Mouse (Mus musculus): ENCODE results near the gene Rad51b.
A peak's percentile ranks its signal among the peaks of the same experiment; 100 is the strongest.
"Not testable (repeated sequence)": the region's sequence is repeated elsewhere in the genome, so short reads cannot be mapped to it uniquely, and the experiment has no call there.

The Rad51b gene

DNA sequence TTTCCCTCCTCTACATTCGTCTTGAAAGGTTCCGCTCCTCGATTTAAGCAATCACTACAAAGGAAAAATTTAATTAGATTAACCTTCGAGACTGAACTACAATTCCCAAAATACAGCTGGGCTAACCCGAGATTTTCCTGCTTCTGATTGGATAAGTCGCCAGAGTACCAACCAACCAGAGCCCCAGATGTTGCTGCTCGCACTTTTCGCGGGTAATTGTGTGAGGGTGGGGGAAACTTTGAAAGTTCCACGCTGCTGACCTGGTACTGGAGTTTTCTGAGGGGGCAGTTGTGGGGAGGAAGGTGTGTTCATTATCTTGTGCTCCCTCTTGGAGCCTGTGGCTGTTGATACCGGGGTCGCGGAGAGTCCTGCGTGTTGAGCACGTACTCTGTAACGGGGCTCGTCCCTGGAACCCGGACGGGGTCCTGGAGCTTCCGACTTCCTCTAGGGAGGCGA lies at the start of gene Rad51b:
Rad51b (plus strand) TSS at position 162 of the 456 bp plus-strand sequence.
- DNase-seq (ENCODE audit: low spot score in 2 of 2), result peak; percentile 29 to 52

DNA sequence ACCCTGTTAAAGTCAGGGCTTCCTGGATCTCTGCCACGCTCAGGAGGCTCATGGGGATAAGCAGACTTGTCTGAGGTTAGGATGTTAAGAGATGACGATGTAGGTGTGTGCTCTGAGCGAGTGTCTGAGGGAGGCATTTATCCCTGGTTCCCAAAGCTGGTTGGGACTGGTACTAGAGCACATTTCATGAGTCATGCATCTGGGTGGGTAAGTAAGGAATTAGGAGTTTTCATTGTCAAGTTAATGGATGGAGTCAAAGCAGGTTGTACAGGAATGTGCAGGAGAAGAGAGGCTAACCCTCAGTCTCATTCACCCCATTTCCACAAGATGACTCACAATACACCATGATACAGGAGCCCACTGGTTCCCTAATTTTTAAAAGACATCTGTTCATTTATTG lies 49.0 kb upstream of the Rad51b start:
- no peak for DNase-seq (ENCODE audit: low spot score in 2 of 2)

DNA sequence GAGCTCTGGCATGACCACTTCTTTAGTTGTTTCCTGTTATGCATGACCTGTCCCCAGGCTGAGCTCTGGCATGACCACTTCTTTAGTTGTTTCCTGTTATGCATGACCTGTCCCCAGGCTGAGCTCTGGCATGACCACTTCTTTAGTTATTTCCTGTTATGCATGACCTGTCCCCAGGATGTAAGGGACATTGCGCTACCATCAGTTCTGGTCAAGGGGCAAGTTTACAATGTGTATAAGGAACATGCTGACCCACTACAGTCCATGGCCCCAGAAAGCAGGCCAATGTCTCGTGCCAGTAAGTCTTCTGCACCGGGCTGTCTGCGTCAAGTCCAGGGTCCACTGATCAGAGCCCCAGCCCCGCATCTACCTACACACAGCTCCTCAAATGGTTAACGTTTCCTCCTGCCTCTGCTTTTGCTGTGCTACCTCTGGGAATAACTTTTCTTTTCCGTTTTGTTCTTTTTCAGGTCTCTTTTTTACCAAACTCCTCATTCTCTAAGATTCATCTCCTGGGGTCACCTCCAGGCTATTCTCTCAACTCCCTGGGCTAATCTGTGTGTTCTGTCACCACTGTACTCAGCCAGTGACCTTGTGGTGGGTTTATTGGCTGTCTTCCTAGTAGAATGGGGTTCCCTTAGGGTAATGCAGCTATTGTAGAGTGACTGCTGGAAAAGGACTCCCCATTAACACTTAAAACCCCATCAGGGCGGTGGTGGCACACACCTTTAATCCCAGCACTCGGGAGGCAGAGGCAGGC lies 43.6 kb upstream of the Rad51b start:
- no peak for DNase-seq (ENCODE audit: low spot score in 2 of 2)

DNA sequence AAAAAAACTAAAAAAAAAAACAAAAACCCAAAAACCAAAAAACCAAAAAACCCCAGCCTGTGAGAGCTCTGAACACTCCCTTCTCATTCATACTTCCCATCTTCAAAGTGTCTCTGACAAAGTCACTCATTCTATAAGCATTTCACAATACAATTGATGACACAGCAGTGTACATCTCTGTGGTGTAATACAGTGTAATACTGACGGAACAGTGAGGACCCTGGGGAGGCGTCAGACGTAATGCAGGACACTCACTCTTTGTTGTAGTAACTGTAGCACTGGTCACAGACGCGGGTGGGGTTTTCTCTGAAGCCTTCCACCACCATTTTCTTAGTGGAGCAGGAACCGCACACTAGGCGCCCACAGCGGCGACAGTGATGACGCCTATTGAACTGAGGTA lies 42.1 kb upstream of the Rad51b start:
- DNase-seq (ENCODE audit: low spot score in 2 of 2), result no peak

DNA sequence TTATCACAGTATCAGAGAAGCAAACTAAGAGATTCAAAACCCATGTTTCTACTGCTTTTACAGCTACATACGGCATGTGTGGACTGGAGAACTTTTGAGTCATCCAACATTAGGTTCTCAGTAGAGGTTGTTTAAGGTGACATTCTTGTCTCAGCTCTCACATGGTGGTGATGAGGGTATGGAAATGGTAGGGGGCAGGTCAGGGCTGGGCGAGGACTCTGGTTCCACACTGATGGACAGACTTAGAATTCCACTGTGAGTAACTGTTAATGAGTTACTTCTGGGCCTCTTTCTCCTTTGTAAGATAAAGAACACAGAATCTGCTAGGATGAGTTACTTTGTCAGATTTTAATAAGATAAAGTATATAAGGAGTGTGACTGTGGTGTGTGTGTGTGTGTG lies 36.9 kb upstream of the Rad51b start:
- no peak for DNase-seq (ENCODE audit: low spot score in 2 of 2)

DNA sequence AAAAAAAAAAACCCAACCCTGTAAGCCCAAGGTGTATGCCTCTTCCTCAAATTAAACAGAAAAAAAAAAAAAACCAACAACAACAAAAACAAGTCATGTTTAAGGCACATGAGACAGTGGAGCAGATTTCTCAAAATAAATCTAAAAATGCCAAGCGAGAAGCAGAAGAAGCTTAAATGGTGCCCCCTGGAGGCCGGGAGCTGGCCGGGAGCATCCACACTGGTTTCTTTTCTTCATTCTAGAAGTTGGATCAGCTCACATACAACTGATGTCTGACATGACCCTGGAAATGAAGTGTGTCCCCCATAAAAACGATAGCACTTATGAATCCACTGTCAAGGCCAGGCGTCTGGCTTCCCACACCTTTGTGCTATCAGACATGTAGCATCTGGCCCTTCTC lies 36.0 kb upstream of the Rad51b start:
- DNase-seq (ENCODE audit: low spot score in 2 of 2), result peak in 1 of 2 experiments; percentile 33

DNA sequence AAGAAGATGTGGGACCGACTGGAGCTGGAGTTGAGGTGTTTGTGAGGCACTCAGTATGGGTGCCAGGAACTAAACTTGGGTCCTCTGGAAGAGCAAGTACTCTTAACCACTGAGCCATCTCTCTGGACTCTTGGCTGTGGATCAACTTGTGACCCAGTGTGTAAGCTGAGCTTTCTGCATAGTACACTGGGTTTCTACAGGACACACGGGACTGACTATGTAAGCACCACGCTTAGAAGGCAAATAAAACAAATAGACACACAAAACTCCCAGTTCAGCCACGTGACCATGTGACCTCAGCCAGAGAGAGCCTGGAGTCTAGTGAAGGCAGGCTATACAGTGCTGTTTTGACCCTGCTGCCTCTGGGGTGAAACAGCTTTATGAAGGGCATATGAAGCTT lies 24.5 kb upstream of the Rad51b start:
- no peak for DNase-seq (ENCODE audit: low spot score in 2 of 2)

DNA sequence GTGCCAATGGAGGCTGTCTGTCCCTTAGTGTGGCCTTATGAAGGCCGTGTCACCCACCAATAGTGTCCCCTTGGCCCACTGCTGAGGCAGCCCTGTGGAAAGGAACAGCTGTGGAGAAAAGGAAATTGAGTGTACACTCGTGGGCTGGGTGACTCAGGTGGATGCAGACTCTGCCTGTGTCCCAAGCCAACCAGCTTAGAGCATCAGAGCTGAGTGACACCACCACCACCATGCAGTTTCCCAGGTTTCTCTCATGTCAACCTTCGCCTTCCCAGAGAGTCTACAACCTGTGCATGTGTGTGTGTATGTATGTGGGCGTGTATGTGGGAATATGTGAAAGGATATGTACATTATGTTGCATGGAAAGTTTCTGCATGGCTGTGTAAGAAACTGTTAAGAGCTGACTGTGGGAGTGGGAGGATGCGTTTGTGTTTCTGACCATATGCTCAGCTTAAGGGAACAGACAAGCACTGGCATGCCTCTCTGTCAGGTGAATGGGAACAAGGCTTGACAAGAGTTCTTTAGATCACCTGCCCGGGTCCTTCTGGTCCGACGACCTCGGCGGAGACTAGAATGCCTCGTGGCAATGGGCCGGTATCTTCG lies 17.5 kb upstream of the Rad51b start:
- DNase-seq (ENCODE audit: low spot score in 2 of 2), result no peak

DNA sequence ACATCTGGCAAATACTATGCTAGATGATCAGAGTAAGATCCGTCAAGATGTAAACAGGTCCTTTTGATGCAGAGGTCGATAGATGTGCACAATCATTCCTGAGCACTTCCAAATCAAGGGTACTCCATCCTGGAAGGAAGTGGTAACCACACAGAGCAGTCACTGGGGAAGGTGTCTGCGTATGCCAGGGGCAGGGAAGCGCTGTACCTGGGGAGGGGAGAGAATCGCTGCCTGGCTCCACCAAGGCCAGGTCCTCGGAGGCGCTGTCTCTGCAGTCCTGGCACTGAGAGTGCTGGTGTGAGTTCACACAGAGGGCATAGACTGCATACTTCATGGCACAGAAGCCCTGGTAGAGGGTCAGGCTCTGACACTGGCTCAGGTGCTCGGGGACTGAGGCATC lies 14.5 kb upstream of the Rad51b start:
- DNase-seq (ENCODE audit: low spot score in 2 of 2), result no peak

DNA sequence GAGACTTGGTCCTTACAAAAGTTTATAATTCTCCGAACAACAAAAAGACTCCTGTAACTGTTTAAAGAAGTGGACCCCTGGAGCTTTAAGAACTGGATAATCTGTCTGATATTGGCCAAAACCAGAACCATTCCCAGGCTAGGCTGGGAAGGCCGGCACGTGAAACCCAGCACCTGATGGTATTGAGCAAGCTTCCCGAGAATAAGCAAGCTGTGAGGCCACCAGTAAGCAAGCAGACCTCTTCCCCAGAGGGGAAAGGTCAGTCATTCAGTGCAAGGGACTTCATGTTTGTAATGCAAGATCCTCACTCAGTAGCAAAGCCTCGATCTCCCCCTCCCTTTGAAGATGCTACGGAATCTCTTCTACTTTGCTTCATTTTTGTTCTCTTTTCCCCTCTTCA lies 4.2 kb upstream of the Rad51b start:
- no peak for DNase-seq (ENCODE audit: low spot score in 2 of 2)

DNA sequence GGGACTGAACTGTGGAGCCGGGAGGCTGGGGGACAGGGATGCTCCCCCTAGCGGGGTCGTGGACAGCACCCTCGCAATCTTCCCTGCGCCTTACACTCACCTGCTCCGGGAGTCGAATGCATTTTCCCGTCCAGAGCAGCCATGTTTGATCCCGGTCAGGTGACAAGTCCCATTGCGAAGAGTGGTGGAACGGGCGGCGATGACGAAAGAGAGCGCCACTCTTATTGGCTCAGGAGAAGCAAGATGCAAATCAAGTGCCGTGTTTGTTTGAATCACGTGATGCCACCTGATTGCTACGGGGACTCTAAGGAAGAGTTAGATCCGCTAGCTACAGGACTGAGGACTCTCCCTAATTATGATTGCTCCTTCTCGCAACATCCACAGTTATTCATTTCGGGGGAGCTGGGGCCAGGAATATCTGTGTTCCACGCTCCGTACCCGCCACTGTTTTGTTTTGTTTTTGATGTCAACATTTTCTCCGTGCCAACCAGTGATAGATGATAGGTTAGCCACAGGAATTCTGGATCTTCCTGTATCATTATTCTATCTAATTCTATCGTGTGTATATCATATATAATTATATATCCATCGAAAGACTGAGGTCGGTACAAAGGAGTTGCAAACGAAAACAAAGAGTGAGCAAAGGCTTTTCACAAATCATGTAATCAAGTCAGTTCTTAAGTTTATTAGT lies 811 bp upstream of the Rad51b start, which contains the start of gene Zfyve26:
Zfyve26 (minus strand) TSS at position 179 of the 691 bp plus-strand sequence.
- DNase-seq (ENCODE audit: low spot score in 2 of 2), result peak; percentile 84 to 89

DNA sequence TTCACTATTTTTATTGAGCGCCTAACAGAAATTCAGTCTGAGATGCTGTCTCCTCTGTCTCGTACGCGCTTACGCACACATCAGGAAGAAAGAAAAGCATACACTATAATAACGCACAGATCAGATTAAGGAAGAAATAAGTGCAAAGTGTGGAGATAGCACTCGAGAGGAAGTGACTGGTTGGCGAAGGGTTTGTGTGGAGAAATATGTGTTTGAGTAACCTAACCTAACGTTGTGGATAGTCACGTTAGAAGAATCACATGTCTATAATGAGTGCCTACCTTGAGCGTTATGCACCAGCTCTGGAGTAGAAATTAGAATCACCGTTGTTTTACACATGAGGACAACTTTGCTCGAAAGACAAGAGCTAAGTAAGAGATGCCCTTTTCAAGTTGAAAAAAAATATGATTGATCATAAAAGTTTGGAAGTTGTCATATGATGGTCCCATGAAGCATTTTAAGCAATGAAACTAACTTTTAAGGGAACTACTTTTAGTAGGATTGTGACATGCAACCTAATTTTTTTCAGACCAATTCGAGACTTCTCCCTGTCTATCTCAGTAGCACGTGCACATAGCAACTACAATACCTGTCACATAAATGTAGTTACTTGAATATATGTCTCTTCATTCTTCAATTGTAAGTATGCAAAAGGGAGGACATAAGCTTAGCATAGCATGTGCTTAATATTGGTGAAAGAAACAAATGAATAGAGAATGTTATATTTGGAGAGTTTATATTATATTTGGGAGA lies 978 bp downstream of the Rad51b start:
- DNase-seq (ENCODE audit: low spot score in 2 of 2), result no peak

DNA sequence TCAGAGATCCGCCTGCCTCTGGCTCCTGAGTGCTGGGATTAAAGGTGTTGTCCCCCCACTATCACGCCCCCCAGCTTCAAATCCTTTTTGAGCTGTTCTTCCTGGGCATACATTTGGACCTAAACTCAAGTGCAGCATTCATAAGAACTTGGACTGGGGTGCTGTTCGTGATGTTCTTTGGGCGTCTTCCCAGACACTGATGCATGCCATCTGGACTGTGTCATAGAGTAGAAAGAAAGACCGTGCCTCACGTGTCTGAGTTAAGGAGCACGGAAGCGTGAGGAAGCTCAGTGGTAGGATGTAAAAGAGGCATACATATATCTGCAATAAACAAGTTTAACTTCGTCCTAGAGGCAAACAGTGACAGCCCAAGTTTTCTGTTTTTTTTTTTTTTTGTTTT lies 4.7 kb downstream of the Rad51b start:
- DNase-seq (ENCODE audit: low spot score in 2 of 2), result no peak

DNA sequence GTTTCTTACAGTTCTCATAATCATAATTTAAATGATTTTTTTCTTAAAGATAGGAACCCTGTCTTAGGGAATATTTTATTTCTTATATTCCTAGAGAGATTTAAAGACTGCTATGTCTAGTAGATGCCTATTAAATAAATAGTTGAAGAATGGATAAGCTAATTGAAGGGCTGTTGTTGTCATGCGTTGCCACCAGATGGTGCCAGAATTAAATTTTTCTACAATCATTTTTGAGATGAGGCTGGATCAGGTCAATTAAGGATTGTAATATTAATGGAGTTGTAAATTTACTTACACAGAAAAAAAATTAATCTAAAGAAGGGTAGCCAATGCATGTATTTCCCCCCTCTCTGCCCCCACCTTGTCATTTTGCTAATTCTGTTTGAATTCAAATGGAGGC lies 8.0 kb downstream of the Rad51b start:
- DNase-seq (ENCODE audit: low spot score in 2 of 2), result no peak

DNA sequence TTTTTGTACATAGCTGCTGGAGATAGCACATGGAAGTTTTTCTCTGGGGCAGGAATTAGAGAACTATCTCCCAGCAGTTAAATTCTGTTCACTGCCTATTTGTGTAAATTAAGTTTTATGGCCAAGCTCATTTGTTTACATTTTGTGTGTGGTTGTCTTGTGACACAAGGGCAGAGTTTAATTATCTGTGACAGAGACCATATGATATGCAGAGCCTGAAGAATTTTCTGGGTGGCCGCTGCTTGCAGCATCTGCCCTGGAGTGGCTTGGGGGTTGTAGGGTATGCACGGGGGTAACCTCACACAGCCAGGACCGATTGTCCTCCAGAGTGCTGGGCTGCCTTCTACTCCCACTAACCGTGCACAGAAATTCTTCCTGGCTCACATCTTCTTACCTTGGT lies 8.9 kb downstream of the Rad51b start:
- no peak for DNase-seq (ENCODE audit: low spot score in 2 of 2)

DNA sequence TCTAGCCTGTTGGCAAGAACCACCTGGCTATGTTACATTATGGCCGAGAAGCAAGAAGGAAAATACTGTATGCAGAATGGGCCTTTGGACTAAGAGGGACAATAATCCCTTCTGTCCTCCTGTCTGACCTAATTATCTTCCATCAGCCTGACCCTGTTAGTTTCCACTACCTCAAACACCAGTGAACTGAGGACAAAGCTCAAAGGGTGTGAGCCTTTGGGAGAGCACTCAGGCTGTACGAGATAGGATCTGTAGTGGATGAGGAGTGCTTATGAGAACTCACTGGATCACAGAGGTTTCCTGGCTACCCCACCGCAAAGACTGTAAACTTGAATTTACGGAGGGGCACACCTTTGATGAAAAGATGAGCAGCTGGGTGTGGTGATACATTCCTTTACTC lies 16.6 kb downstream of the Rad51b start:
- DNase-seq (ENCODE audit: low spot score in 2 of 2), result no peak

DNA sequence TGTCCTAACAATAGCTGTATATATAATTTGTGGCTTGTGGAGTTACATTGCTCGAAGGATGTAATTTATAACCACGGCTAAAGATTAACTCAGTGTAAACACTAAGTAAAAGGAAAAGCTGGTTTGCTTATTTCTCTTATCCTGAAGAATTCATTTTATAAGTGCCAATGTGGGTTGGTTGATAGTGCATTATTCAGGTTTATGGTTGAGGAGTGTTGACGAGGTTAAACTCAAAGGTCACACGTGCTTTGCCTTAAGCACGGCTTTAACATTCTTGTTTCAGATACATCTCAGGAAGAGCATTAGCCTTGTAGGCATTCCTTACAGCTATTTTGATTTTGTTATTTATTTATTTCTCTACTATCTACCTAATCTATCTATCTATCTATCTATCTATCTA lies 20.3 kb downstream of the Rad51b start:
- no peak for DNase-seq (ENCODE audit: low spot score in 2 of 2)

DNA sequence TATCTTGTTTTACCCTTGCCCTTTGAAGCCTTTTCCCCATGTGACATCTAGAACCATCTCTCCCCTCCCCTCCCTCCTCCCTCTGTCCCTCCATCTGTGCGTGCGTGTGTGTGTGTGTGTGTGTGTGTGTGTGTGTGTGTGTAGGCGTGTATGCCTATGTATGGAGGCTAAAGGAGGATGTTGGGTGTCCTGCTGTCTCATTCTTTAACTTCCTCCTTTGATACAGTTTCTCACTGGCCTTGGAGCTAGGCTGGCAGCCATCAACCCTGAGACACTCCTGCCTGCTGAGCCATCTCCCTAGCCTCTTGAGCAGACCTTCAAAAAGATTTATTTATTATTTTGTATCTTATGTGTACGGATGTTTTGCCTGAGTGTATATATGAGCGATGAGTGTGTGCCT lies 23.8 kb downstream of the Rad51b start:
- no peak for DNase-seq (ENCODE audit: low spot score in 2 of 2)

DNA sequence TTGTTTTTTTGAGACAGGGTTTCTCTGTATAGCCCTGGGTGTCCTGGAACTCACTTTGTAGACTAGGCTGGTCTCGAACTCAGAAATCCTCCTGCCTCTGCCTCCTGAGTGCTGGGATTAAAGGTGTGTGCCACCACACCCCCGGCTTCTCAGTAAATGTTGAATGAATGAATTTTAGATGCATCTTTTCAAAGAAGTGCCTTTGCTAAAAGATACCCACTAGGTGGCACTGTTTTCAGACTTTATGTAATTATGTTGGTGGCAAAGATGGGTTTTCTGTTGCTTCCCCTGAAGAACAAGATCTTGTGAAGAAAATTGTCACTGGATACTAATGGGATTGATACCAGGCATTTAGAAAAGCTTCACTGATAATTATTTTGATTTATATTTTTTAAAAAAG lies 25.5 kb downstream of the Rad51b start:
- DNase-seq (ENCODE audit: low spot score in 2 of 2), result not testable (repeated sequence)

DNA sequence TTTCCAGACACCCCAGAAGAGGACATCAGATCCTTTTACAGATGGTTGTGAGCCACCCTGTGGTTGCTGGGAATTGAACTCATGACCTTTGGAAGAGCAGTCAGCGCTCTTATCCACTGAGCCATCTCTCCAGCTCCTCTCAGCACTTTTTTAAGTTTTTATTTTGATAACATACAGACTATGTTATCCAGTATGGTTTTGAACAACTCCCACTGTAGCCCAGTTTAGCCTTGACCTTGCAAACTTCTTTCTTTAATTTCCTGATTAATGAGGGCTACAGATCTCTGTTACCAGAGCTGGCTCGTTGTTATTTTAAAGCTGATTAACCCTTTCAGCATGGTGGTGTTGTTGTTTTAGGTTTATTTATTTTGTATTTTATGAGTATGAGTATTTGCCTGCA lies 29.2 kb downstream of the Rad51b start:
- no peak for DNase-seq (ENCODE audit: low spot score in 2 of 2)

DNA sequence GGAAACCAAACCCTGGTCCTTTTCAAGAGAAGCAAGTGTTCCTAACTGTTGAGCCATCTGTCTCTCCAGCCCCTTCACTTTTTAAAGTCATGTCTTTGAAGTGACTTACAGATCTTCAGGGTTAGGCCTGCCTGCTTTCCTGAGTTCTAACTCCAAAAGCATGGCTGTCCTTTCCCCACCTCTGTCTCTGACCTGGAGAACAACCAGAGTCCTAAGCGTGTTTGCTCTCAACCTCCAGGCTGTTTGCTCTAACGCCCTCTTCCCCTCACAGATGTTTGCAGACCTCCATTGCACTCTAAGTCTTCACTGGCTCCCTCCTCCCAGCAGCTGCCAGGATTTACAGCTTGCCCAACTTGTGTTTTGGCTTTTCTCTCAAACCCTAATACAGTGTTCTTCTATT lies 29.7 kb downstream of the Rad51b start:
- DNase-seq (ENCODE audit: low spot score in 2 of 2), result no peak

DNA sequence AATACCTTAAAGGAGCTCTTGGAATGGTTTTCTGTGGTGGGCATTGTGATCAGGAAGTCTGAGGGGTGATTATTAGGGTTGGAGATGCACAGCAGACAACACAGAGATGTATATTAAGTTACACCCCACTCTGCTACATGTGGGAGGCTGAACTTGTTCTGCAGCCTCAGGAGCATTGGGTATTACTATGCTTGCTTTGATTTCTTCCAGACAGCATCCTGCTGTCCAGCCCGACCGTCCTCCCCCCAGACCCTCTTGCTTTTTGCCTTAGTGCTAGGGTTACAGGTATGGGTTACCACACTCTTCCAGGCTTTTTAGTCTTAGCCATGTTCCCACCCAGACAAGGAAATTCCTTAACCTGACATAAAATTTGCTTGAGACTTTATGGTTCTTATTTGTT lies 30.8 kb downstream of the Rad51b start:
- DNase-seq (ENCODE audit: low spot score in 2 of 2), result no peak
